Mouse (Mus musculus) lung, postnatal 10 days (tissue): ENCODE results near the gene Pcsk5.
A peak's percentile ranks its signal among the peaks of the same experiment; 100 is the strongest.

Experiments used
- DNase-seq: peaks from one replicate; pipeline ENCODE4 v3.0.0; 2021

Gene Pcsk5

DNA sequence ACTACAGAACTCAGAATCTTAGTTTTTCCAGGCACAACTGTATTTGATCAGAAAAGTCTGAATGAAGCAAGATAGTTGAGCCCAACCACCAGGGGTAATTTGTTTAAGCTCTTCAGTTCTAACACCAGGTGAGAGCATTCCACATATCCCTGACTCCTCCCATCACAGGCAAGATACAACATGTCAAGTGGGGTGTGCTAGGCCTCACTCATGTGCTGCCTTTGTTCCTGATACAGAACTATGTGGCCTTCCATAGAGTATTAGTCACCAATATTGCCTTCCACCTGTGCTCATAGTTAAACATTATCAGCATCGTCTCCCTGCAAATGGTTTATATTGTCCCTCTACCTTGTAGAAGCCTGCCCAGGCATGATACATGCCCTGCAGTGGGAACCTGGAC lies 36.6 kb downstream of the Pcsk5 start:
- no peak for DNase-seq

GRCm38 (mm10) chr19:17799419-17800185 lies 37.8 kb downstream of the Pcsk5 start:
- no peak for DNase-seq

DNA sequence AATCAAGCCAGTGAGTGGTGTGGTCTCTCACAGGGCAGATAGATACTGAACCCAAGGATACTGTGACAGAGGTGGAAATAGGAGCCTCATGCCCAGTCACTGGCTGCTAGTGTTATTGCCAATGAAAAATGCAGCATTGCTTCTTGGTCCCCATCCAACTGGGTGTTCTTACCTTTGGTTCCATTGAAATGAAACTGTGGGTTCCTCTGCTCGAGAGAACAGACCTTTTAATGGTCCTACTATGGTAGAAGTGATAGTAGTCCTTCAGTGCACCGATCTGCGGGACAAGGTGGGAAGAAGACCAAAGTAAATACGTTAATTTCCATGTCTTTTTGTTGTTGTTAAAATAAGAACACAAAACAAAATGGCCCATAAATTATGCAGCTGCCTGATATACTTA lies 44.0 kb downstream of the Pcsk5 start:
- no peak for DNase-seq

DNA sequence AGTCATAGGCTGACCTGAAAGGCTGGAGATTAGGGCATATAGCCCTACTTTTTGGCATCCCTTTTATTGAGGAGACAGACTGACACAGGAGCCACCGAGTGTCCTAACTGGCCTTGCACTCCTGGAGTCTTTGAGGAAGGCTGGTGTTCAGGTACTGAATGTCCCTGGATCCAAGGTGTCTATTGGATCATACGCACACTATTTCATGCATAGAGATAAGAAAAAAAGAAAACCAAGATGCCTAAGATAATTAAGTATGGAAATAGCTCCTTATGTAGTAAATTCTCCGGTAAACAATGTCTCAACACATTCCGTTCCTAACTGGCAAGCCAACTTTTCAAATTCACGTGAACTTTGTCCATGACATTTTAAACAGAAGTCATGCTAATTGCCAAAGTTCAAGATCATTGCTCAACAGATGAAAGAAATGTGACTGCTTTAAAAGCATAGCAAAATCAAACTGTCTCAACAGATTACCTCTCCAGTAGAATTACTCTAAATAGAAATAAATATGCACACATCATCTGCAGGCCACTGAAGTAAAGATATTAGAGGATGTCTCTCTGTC lies 45.9 kb downstream of the Pcsk5 start:
- DNase-seq, result no peak

DNA sequence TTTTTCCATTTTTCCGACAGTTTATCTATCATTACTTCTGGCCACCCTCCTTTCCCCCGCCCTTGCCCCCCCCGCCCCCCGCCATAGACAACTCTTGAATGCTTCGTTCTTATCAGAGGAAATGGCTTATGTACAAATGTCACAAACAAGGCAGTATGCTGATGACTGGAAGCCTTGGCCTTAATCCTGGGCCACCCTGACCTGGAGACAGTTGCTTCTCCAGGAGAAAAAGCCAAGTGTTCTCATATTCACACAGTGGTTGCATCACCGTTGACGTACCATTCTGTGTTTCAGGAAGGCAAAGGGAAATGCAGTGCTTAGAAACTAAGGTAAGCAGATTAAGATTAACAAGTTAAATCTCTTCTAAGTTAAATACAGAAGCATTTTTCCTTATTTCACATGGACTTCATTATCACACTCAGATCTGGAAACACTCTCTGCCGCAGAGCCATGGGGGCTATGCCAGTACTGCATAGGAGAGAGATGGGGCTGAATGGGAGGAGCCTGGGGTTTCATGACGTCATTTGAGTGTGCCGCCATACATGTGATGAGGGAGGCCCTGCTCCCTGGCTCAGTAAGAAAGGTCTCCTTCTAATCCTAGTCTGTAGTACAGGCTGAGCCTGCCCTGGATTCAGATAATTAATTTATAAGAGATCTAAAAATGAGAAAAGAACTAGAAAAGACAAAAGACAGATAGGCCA lies 48.7 kb downstream of the Pcsk5 start:
- peak; percentile 21 for DNase-seq

DNA sequence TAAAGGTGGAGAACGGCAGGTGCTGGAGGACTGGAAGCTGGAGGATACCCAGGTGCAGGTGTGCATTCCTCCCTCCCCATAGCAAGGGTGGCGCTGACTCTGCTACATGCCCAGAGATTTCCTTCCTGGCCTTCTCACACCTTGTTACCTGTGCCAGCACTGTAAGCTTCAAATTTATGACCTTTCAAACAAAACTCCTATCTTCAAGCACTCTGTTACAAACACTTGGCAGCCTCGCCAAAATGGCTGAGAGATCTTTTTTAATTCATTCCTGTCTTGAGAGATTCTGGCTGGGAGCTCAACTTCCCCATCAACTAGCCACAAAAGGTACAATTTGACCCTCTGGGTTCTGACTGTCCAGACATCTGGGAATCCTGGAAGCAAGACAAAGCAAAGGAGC lies 50.7 kb downstream of the Pcsk5 start:
- DNase-seq, result no peak

GRCm38 (mm10) chr19:17784401-17785192 lies 52.8 kb downstream of the Pcsk5 start:
- no peak for DNase-seq

DNA sequence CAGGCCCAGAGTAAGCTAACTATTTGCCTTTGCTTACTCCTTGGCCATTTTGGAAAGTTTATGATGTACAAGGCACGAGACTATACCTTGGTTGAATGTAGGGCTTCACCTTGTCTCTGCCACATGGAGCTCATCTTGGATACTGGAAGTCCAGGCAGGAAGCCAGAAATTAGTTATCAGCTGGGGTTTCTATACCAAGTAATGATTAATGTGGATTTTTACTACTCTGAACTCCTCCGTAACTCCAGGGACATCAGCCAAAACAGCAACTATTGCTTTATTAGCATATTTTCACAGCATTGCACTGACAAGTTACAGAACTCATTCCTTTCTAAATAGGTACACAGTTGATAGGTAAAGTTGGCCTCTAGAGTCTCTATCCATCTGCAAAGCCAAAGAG lies 54.2 kb downstream of the Pcsk5 start:
- no peak for DNase-seq

GRCm38 (mm10) chr19:17781323-17781722 lies 56.1 kb downstream of the Pcsk5 start:
- no peak for DNase-seq

DNA sequence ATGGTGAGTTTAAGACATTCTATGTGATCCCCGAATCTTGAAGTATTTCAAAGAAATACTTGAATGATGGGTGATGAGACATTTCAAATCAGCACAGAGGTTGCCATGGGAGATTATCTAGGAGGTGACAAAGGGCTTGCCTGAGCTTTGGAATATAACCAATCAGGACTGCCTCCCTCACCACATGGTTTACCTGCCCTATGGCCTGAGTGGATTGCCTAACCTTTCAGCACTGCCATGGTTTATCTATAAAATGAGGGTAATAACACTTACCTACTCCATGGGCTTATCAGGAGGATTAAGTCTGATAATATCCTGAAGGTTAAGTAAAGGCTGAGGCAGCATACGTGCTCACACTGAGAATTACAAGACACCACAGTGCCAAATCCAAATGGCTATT lies 61.5 kb downstream of the Pcsk5 start:
- no peak for DNase-seq

GRCm38 (mm10) chr19:17775097-17775496 lies 62.3 kb downstream of the Pcsk5 start:
- DNase-seq, result no peak

DNA sequence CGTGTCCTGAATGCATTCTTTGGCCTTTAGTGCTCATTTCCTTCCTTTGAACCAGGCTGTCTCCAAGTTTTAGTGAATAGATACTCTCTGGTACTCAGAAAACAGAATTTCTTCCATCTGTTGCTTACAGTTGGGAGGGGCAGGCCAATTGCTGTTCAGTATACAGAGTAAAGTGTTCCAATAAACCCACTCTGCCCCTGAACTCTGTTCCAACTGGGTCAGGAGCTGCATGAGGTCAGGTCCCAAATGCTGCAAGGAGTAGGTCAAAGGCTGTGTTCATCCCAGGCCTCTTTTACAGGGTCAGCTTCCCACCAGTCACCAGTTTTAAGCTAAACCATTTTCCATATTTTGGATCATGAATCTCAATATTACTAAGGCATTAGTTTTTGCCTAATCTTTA lies 63.4 kb downstream of the Pcsk5 start:
- DNase-seq, result no peak

GRCm38 (mm10) chr19:17769610-17770399 lies 67.6 kb downstream of the Pcsk5 start:
- peak; percentile 30 for DNase-seq

DNA sequence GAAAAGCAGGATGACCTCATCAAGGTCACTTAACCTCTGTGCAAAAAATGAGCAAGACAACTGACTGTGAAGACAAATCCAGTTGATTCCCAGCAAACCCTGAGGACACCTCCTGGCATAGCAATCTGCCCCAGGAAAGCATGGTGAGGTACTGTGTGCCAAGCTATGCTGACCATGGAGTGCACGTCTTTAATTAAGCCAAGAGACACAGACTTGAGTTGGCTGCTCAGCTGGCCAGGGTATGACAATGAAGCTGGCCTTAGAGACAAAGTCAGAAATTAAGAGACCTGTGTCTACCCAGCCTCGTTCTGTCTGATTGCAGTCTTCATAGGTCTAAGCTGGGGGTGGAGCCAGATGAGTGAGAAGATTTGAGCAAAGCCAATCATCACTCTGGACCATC lies 72.4 kb downstream of the Pcsk5 start:
- no peak for DNase-seq

GRCm38 (mm10) chr19:17762740-17763139 lies 74.7 kb downstream of the Pcsk5 start:
- peak; percentile 13 for DNase-seq

DNA sequence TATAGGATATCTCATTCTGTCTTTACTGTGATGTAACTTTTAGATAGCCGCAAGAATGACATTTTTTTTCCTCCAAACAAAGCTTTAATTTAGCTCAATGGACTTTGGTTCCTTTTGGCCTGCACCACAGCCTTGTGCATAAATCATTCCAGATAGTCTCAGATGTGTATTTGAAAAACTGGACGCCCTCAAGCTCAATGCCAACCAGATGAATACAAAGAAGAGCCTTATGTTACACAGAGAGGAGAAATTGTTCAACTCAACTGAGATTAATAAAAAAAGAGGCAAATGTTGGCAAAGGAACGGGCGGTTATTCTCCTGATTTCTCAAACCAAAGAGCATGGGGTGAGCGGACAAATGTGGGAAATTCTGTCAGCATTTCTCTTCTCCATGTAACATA lies 75.8 kb downstream of the Pcsk5 start:
- DNase-seq, result no peak

DNA sequence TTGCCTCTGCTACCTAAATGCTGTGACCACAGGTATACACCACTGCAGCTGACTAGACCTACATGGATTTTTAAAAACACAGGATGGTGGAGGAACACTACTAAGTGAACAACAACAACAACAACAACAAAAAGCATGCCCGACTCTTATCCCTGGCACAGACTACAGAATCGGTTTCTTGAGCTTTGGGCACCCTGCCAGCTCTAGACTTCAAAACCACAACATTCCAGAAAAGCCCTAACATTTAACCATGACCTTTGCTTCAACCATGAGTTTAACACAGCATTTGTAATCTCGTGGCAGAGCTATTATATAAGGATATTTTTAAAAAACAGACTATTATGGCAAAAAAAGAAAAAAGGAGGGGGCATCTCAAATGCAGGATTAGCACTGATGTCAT lies 84.6 kb downstream of the Pcsk5 start:
- no peak for DNase-seq

- no peak for DNase-seq
Observed at GRCm38 (mm10) chr19:17748331-17748730, 89.1 kb downstream of the Pcsk5 start.

DNA sequence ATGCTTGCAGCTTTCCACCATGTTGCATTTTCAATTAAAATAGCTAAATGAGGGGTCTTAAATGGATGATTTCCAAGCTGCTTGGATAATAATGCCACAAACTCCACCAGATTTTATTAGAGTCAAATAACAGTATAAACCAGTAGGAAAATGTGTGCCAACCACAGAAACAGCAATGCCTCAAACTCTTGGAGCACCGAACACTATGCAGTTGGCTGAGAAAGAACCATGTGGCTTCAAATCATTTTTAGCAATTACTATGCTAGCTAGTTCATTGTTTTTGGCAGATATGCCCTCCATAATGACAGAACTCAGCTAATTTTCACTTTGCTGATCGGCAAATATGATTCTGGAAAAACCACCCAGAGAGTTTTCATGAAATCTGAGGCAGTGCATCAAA lies 92.1 kb downstream of the Pcsk5 start:
- no peak for DNase-seq

GRCm38 (mm10) chr19:17744474-17745069 lies 92.9 kb downstream of the Pcsk5 start:
- DNase-seq, result no peak

- no peak for DNase-seq
Observed at GRCm38 (mm10) chr19:17741465-17741864, 96.0 kb downstream of the Pcsk5 start.

DNA sequence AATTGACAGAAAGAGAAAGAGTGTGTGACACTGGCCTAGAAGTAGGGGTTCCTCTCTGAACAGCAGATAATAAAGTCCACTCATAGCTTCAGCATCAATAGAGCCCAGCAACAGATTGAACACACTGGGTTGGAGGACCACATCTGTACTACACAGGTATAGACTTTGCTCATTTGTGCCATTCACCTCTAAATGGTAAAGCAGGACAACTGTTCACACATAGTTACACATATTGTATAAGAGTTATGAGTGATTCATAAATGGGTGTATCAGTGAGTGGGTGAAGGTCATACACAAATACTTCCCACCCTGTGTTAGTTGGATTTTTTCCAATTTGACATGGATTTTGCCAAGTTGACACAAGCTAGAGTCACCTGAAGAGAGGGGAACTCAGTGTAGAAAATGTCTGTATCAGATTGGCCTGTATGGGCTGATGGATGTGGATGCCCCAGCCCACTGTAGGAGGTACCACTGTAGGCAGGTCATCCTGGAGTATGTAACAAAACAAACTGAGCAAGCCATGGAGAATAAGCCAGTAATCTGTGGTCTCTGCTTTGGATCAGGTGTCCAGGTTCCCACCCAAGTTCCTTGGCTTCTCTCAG lies 104.7 kb downstream of the Pcsk5 start:
- no peak for DNase-seq
